Comparison of ENCODE assay signal across 11 mouse cellular contexts in genomic region chr11:96404016-96404604, GRCm38 (mm10). TPM values are rescaled to one million over a fixed set of nuclear protein-coding genes. Genes with fewer than 3 reads are reported as not detected.
DNase-seq lines count a peak whose midpoint lies in the region; ATAC-seq and TF ChIP-seq lines count a peak whose summit lies in the region.
"Had no signal": no experiment of that assay in that cellular context is flagged by ENCODE, and none has a peak within 500 bp of the region (broad histone marks: within the 10 kb centered on the region; RNA-seq: fewer than 3 reads in every experiment).

No protein-coding gene starts in this region.

- DNase-seq in heart, adult 2 months = peak in 1 of 2 experiments; percentile 22
- no peak for DNase-seq in heart, postnatal 4 days
- DNase-seq in lung, embryonic 14.5 days = peak; percentile 69
- DNase-seq in lung, adult 18-20 months = no peak
- no peak for DNase-seq in right cerebral cortex, postnatal 36 days (ENCODE audit: low spot score in 2 of 2)
- DNase-seq: left cerebral cortex, postnatal 4 days had no signal

- H3K36me3 ChIP-seq in heart, adult 2 months (ENCODE audit: control insufficient read depth, insufficient read depth, low read length) = no peaks in the 10 kb centered on the region
- H3K36me3 ChIP-seq in lung, embryonic 14.5 days (ENCODE audit: insufficient read depth) = no peaks in the 10 kb centered on the region
- H3K36me3 ChIP-seq in embryonic facial prominence, embryonic 15.5 days = no peaks in the 10 kb centered on the region
- H3K36me3 ChIP-seq in neural tube, embryonic 15.5 days = no peaks in the 10 kb centered on the region
- H3K36me3 ChIP-seq: embryonic facial prominence, embryonic 12.5 days; midbrain, embryonic 13.5 days had no signal

- intact Hi-C loops in heart, adult 2 months (cut with DNase I) = no loop called here

- H3K4me2 ChIP-seq in lung, embryonic 14.5 days = peak overlapping the region; percentile 13; the same call in 1 of the 2 replicates
- no peak overlapping the region for H3K4me2 ChIP-seq in embryonic facial prominence, embryonic 15.5 days (replicated peaks)
- H3K4me2 ChIP-seq in neural tube, embryonic 15.5 days = no peak overlapping the region
- H3K4me2 ChIP-seq: embryonic facial prominence, embryonic 12.5 days; midbrain, embryonic 13.5 days had no signal

- peaks cover 3% of the 10 kb centered on the region for H3K4me1 ChIP-seq in heart, adult 2 months (ENCODE audit: control insufficient read depth, insufficient read depth, low read length)
- H3K4me1 ChIP-seq in lung, embryonic 14.5 days (ENCODE audit: insufficient read depth) = peaks cover 36% of the 10 kb centered on the region
- H3K4me1 ChIP-seq in embryonic facial prominence, embryonic 15.5 days = peaks cover 30% of the 10 kb centered on the region
- H3K4me1 ChIP-seq in neural tube, embryonic 15.5 days = peaks cover 46% of the 10 kb centered on the region

- no peak overlapping the region for H3K9ac ChIP-seq in heart, adult 2 months (ENCODE audit: low read depth, low read length)
- no peak overlapping the region for H3K9ac ChIP-seq in lung, embryonic 14.5 days
- no peak overlapping the region for H3K9ac ChIP-seq in embryonic facial prominence, embryonic 15.5 days
- H3K9ac ChIP-seq in neural tube, embryonic 15.5 days (replicated peaks) = no peak overlapping the region
- H3K9ac ChIP-seq: embryonic facial prominence, embryonic 12.5 days; midbrain, embryonic 13.5 days had no signal

- TF ChIP-seq EP300 in heart, adult 2 months (IDR thresholded peaks at IDR 0.05; ENCODE audit: insufficient read depth, low read depth, low read length) = no peak

- 28% methylated on average over 10 of the region's 10 CpGs for WGBS in heart, adult 2 months
- WGBS in lung, embryonic 14.5 days = 11% methylated on average over 10 of the region's 10 CpGs
- 19% methylated on average over 10 of the region's 10 CpGs for WGBS in embryonic facial prominence, embryonic 15.5 days
- 38% methylated on average over 10 of the region's 10 CpGs for WGBS in neural tube, embryonic 15.5 days

- no peak overlapping the region for H3K4me3 ChIP-seq in heart, adult 2 months
- H3K4me3 ChIP-seq in lung, embryonic 14.5 days (ENCODE audit: low read depth, low read length) = no peak overlapping the region
- no peak overlapping the region for H3K4me3 ChIP-seq in embryonic facial prominence, embryonic 15.5 days (replicated peaks)
- H3K4me3 ChIP-seq in neural tube, embryonic 15.5 days (replicated peaks) = no peak overlapping the region
- H3K4me3 ChIP-seq: embryonic facial prominence, embryonic 12.5 days; midbrain, embryonic 13.5 days had no signal

- H3K27ac ChIP-seq in heart, adult 2 months = peak overlapping the region; percentile 31; the same call in 1 of the 2 replicates
- peak overlapping the region; percentile 59 for H3K27ac ChIP-seq in lung, embryonic 14.5 days (ENCODE audit: low read depth)
- peak overlapping the region; percentile 51; the same call in 1 of the 2 replicates for H3K27ac ChIP-seq in embryonic facial prominence, embryonic 15.5 days (replicated peaks)
- H3K27ac ChIP-seq in neural tube, embryonic 15.5 days (replicated peaks) = peak overlapping the region; percentile 38; the same call in 1 of the 2 replicates
- H3K27ac ChIP-seq: embryonic facial prominence, embryonic 12.5 days; midbrain, embryonic 13.5 days had no signal

- no peak for TF ChIP-seq POLR2A in heart, adult 2 months (IDR thresholded peaks at IDR 0.05; ENCODE audit: insufficient read depth, low read depth, low read length)

- TF ChIP-seq CTCF in heart, adult 2 months (IDR thresholded peaks at IDR 0.05) = no peak
- TF ChIP-seq CTCF in lung, embryonic 14.5 days (IDR thresholded peaks at IDR 0.05; ENCODE audit: low read depth) = no peak

- H3K9me3 ChIP-seq in lung, embryonic 14.5 days (ENCODE audit: low read depth, low read length) = no peaks in the 10 kb centered on the region
- H3K9me3 ChIP-seq in embryonic facial prominence, embryonic 15.5 days (replicated peaks) = no peaks in the 10 kb centered on the region
- no peaks in the 10 kb centered on the region for H3K9me3 ChIP-seq in neural tube, embryonic 15.5 days (replicated peaks)
- H3K9me3 ChIP-seq: embryonic facial prominence, embryonic 12.5 days; midbrain, embryonic 13.5 days had no signal

- no peaks in the 10 kb centered on the region for H3K27me3 ChIP-seq in heart, adult 2 months (ENCODE audit: control insufficient read depth, insufficient read depth, low read length)
- no peaks in the 10 kb centered on the region for H3K27me3 ChIP-seq in lung, embryonic 14.5 days (ENCODE audit: insufficient read depth, low read length)
- H3K27me3 ChIP-seq in embryonic facial prominence, embryonic 15.5 days = peaks cover 30% of the 10 kb centered on the region
- no peaks in the 10 kb centered on the region for H3K27me3 ChIP-seq in neural tube, embryonic 15.5 days (replicated peaks)

- ATAC-seq in lung, embryonic 14.5 days (ENCODE audit: insufficient read depth) = no peak
- no peak for ATAC-seq in embryonic facial prominence, embryonic 15.5 days (ENCODE audit: insufficient number of reproducible peaks, low FRiP score, low TSS enrichment, low read depth)
- ATAC-seq in neural tube, embryonic 15.5 days (ENCODE audit: low FRiP score) = no peak
- ATAC-seq in megakaryocyte-erythroid progenitor cell, adult 5-6 weeks (replicated peaks; ENCODE audit: low FRiP score, low TSS enrichment, poor library complexity, severe bottlenecking) = no peak
- ATAC-seq: midbrain, embryonic 13.5 days had no signal

- H3K79me2 ChIP-seq in heart, adult 2 months (replicated peaks; ENCODE audit: control insufficient read depth, insufficient read depth, low read length) = no peaks in the 10 kb centered on the region

RNA-seq across cellular contexts. Expression of gene Hoxb1, which starts 38.6 kb away (rescaled TPM):
- total RNA-seq in heart, adult 2 months (2021) = not detected
- not detected in 2 replicates for polyA plus RNA-seq in heart, adult 2 months (2012; rRNA removed)
- not detected for total RNA-seq in heart, postnatal 4 days (2021)
- 0.08 TPM in 1 of 2 replicates, not detected in the other for polyA plus RNA-seq in lung, embryonic 14.5 days (2014; fragmentation: Nextera tagmentation; extraction: Ambion mirVana)
- not detected in 2 replicates for polyA plus RNA-seq in embryonic facial prominence, embryonic 15.5 days (2015; fragmentation: Nextera tagmentation; extraction: Ambion mirVana)
- 0.38 and 0.65 TPM in 2 replicates for polyA plus RNA-seq in neural tube, embryonic 15.5 days (2015; fragmentation: Nextera tagmentation; extraction: Ambion mirVana)
- total RNA-seq in megakaryocyte-erythroid progenitor cell, adult 5-6 weeks (2014; fragmentation: Nextera tagmentation) = not detected in 2 replicates
- not detected in 2 replicates for total RNA-seq in megakaryocyte-erythroid progenitor cell, adult 5-6 weeks (2017)
- total RNA-seq: left cerebral cortex, postnatal 4 days had no signal
- polyA plus RNA-seq: midbrain, embryonic 13.5 days had no signal

RNA-seq across cellular contexts. Expression of gene Hoxb2, which starts 53.8 kb away (rescaled TPM):
- under 1 TPM; 0.23 to 0.68 TPM for total RNA-seq in heart, adult 2 months (2021)
- 0.91 and 1.4 TPM in 2 replicates for polyA plus RNA-seq in heart, adult 2 months (2012; rRNA removed)
- total RNA-seq in heart, postnatal 4 days (2021) = 1 to 10 TPM; 1.3 to 2.2 TPM
- polyA plus RNA-seq in lung, embryonic 14.5 days (2014; fragmentation: Nextera tagmentation; extraction: Ambion mirVana) = 48.9 and 51.6 TPM in 2 replicates
- polyA plus RNA-seq in embryonic facial prominence, embryonic 15.5 days (2015; fragmentation: Nextera tagmentation; extraction: Ambion mirVana) = 1.1 and 1.4 TPM in 2 replicates
- polyA plus RNA-seq in neural tube, embryonic 15.5 days (2015; fragmentation: Nextera tagmentation; extraction: Ambion mirVana) = 33.7 and 42.3 TPM in 2 replicates
- total RNA-seq in megakaryocyte-erythroid progenitor cell, adult 5-6 weeks (2014; fragmentation: Nextera tagmentation) = 0.37 TPM in 1 of 2 replicates, not detected in the other
- total RNA-seq in megakaryocyte-erythroid progenitor cell, adult 5-6 weeks (2017) = 0.42 TPM in 1 of 2 replicates, not detected in the other
- total RNA-seq: left cerebral cortex, postnatal 4 days had no signal

Comparison
In these comparisons a context has a peak if more than half of its experiments do, and no peak if none do; other contexts are left out.
1. RNA of gene Hoxb2, which starts 53.8 kb away (polyA plus RNA-seq): 48.9 to 51.6 TPM in lung, embryonic 14.5 days and 33.7 to 42.3 TPM in neural tube, embryonic 15.5 days; 0.91 to 1.4 TPM in heart, adult 2 months and 1.1 to 1.4 TPM in embryonic facial prominence, embryonic 15.5 days; every median in the first group is over 10 times any median in the second.
2. Peak in every context shown above with its lines, with median percentiles within 50 percentile points of each other: H3K27ac ChIP-seq.